Comparison of ENCODE assay signal across 29 mouse cellular contexts in genomic region chr8:86916369-86916768, GRCm38 (mm10).
"Had no signal": no experiment of that assay in that cellular context is flagged by ENCODE, and none has a peak within 500 bp of the region (broad histone marks: within the 10 kb centered on the region; RNA-seq: fewer than 3 reads in every experiment).

No protein-coding gene starts in this region.

- H3K36me3 ChIP-seq: limb, embryonic 10.5 days; limb, embryonic 12.5 days; limb, embryonic 13.5 days; limb, embryonic 15.5 days; liver, embryonic 12.5 days; liver, embryonic 13.5 days; liver, embryonic 15.5 days; lung, embryonic 15.5 days; midbrain, embryonic 10.5 days; midbrain, embryonic 12.5 days; midbrain, embryonic 13.5 days; midbrain, embryonic 15.5 days; neural tube, embryonic 12.5 days had no signal

- H3K9me3 ChIP-seq: limb, embryonic 10.5 days; limb, embryonic 12.5 days; limb, embryonic 13.5 days; limb, embryonic 15.5 days; liver, embryonic 12.5 days; liver, embryonic 13.5 days; liver, embryonic 15.5 days; lung, embryonic 15.5 days; megakaryocyte, embryonic 14.5 days; midbrain, embryonic 10.5 days; midbrain, embryonic 12.5 days; midbrain, embryonic 13.5 days; midbrain, embryonic 15.5 days; neural tube, embryonic 12.5 days had no signal

- H3K27ac ChIP-seq: limb, embryonic 10.5 days; limb, embryonic 12.5 days; limb, embryonic 13.5 days; limb, embryonic 15.5 days; liver, embryonic 12.5 days; liver, embryonic 13.5 days; liver, embryonic 14.5 days; liver, embryonic 15.5 days; lung, embryonic 15.5 days; macrophage; midbrain, embryonic 10.5 days; midbrain, embryonic 12.5 days; midbrain, embryonic 13.5 days; midbrain, embryonic 15.5 days; neural tube, embryonic 12.5 days had no signal

- H3K4me3 ChIP-seq: limb, embryonic 10.5 days; limb, embryonic 12.5 days; limb, embryonic 13.5 days; limb, embryonic 15.5 days; liver, embryonic 12.5 days; liver, embryonic 13.5 days; liver, embryonic 15.5 days; lung, embryonic 15.5 days; megakaryocyte, embryonic 14.5 days; midbrain, embryonic 10.5 days; midbrain, embryonic 12.5 days; midbrain, embryonic 13.5 days; midbrain, embryonic 15.5 days; neural tube, embryonic 12.5 days had no signal

- H3K27me3 ChIP-seq: limb, embryonic 15.5 days; lung, embryonic 15.5 days; midbrain, embryonic 12.5 days; midbrain, embryonic 13.5 days; midbrain, embryonic 15.5 days; neural tube, embryonic 12.5 days had no signal

- H3K4me2 ChIP-seq: limb, embryonic 12.5 days; limb, embryonic 13.5 days; limb, embryonic 15.5 days; liver, embryonic 11.5 days; liver, embryonic 12.5 days; liver, embryonic 13.5 days; liver, embryonic 15.5 days; lung, embryonic 14.5 days; lung, embryonic 15.5 days; midbrain, embryonic 11.5 days; midbrain, embryonic 12.5 days; midbrain, embryonic 13.5 days; midbrain, embryonic 15.5 days; neural tube, embryonic 12.5 days had no signal

- H3K4me1 ChIP-seq: limb, embryonic 13.5 days; limb, embryonic 15.5 days; liver, embryonic 12.5 days; liver, embryonic 13.5 days; liver, embryonic 15.5 days; midbrain, embryonic 12.5 days; midbrain, embryonic 13.5 days; midbrain, embryonic 15.5 days; neural tube, embryonic 12.5 days had no signal

- DNase-seq: left cerebral cortex, postnatal 4 days; liver; liver, embryonic 13.5 days; liver, postnatal 0 days; lung, adult 18-20 months; lung, adult 2 months; lung, embryonic 14.5 days; lung, postnatal 10 days; lung, postnatal 14 days; lung, postnatal 36 days; lung, postnatal 4 days; midbrain, embryonic 14.5 days had no signal

- H3K9ac ChIP-seq: limb, embryonic 12.5 days; limb, embryonic 13.5 days; limb, embryonic 15.5 days; liver, embryonic 12.5 days; liver, embryonic 13.5 days; liver, embryonic 14.5 days; liver, embryonic 15.5 days; liver, postnatal 0 days; lung, embryonic 14.5 days; lung, embryonic 15.5 days; midbrain, embryonic 12.5 days; midbrain, embryonic 13.5 days; midbrain, embryonic 15.5 days; neural tube, embryonic 12.5 days had no signal
